Mouse (Mus musculus) intestine, postnatal 0 days (tissue): ENCODE measurements around the gene Cdk5r2. TPM values are rescaled to one million over a fixed set of nuclear protein-coding genes. Genes with fewer than 3 reads are reported as not detected.

Experiments
- ATAC-seq: fragments of 200-750 bp; cut with Nextera tagmentation; 2 replicates; pipeline ENCODE4 v1.8.0; 2017; ENCODE audit warnings: mild to moderate bottlenecking, moderate TSS enrichment, moderate library complexity
- H3K27ac ChIP-seq: fragments of 300-500 bp; sonication (generic); 2 replicates; pipeline ENCODE4 v1.5.1; 2014; ENCODE audit warnings: mild to moderate bottlenecking, low read depth, low read length, moderate library complexity
- H3K27me3 ChIP-seq: fragments of 300-500 bp; sonication (generic); replicated peaks from 2 replicates; pipeline ENCODE4 v1.6.1; 2014; ENCODE audit warnings: low read length, mixed read lengths; ENCODE audit not compliant: control insufficient read depth, insufficient read depth
- H3K36me3 ChIP-seq: fragments of 300-500 bp; sonication (generic); 2 replicates; pipeline ENCODE4 v1.6.1; 2014; ENCODE audit warnings: mild to moderate bottlenecking, moderate library complexity; ENCODE audit not compliant: control insufficient read depth, insufficient read depth
- H3K4me1 ChIP-seq: fragments of 300-500 bp; sonication (generic); replicated peaks from 2 replicates; pipeline ENCODE4 v1.6.1; 2014; ENCODE audit warnings: antibody characterized with exemption, low read length, mixed read lengths; ENCODE audit not compliant: control insufficient read depth, insufficient read depth
- H3K4me2 ChIP-seq: fragments of 300-500 bp; sonication (generic); replicated peaks from 2 replicates; pipeline ENCODE4 v1.6.1; 2014; ENCODE audit warnings: low read depth, mild to moderate bottlenecking, moderate library complexity
- H3K4me3 ChIP-seq: fragments of 300-500 bp; sonication (generic); 2 replicates; pipeline ENCODE4 v1.5.1; 2014; ENCODE audit warnings: low read depth, low read length
- H3K9ac ChIP-seq: fragments of 300-500 bp; sonication (generic); 2 replicates; pipeline ENCODE4 v1.6.1; 2014; ENCODE audit warnings: mild to moderate bottlenecking, low read depth, low read length
- H3K9me3 ChIP-seq: fragments of 300-500 bp; sonication (generic); 2 replicates; pipeline ENCODE4 v1.6.1; 2016; ENCODE audit warnings: mixed run types; ENCODE audit not compliant: control insufficient read depth
- CTCF ChIP-seq: sonication (generic); IDR thresholded peaks from 2 replicates; pipeline ENCODE4 v1.5.1; 2016; ENCODE audit warnings: low read depth, mild to moderate bottlenecking, control low read depth, antibody characterized with exemption, moderate library complexity
- WGBS: fragments of 180-500 bp; shearing (Covaris S2); extraction: QIAGEN DNeasy Blood & Tissue Kit; methylation state at CpG from one replicate; pipeline ENCODE4 v1.1.7; 2014; 5-methylcytosine and 5-hydroxymethylcytosine counted together
- polyA plus RNA-seq: library from polyadenylated mRNA; unstranded; fragments of >200 nt; fragmentation: Nextera tagmentation; extraction: Ambion mirVana; gene quantifications from 2 replicates; pipeline ENCODE4 v1.2.1, GENCODE M21; 2015

The Cdk5r2 gene
- polyA plus RNA-seq, 1 experiment from 2014 or later, result 0.29 TPM

DNA sequence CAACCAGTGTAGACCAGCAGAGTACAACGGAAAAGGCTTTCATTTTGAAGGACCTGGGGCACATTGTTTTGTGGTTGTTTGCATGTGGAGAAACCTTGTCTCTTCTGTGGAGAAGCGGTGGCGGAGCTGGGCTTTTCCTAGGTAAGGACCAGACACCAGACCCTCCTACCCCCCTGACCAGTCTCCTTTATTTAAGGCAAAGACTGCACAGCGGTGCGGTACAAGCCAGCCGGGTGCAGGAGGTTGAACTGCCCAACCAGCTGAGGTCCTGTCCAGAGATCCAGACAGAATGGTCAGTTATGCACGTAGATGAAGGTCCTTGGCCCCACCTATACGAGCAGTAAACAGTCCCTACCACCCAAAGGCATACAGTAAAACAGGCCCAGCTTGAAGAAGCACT is 28.1 kb downstream of the Cdk5r2 start:
- no peaks in the 10 kb centered on the region for H3K36me3 ChIP-seq
- peak overlapping the region; percentile 37 for H3K4me3 ChIP-seq
- 8% methylated on average over 8 of the region's 8 CpGs for WGBS
- TF ChIP-seq CTCF, result no peak
- no peak for ATAC-seq
- peak overlapping the region; percentile 61; the same call in 1 of the 2 replicates for H3K4me2 ChIP-seq
- peaks cover 74% of the 10 kb centered on the region for H3K27me3 ChIP-seq
- H3K27ac ChIP-seq, result no peak overlapping the region
- H3K4me1 ChIP-seq, result no peaks in the 10 kb centered on the region
- no peaks in the 10 kb centered on the region for H3K9me3 ChIP-seq
- H3K9ac ChIP-seq, result no peak overlapping the region

DNA sequence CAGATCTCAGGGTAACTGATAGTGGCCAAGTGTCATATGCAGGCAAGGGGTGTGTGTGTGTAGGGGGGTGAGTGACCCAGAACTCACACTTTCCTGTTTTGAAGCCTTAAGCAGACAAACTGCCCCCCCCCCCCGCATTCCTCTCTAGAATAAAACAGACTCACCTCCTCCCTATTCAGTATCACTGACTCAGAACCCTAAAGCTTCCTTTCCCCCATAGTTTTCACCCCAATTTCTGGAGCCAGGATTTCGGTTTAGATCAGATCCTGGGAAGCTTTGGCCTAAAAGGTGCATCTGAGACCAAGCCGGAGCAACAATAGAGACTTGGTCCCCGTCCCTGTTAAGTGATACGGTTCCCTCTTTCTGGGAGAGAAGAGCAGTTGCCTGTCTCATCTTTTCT is 28.7 kb downstream of the Cdk5r2 start:
- no peak overlapping the region for H3K4me3 ChIP-seq
- 12% methylated on average over 5 of the region's 5 CpGs for WGBS
- H3K4me2 ChIP-seq, result no peak overlapping the region
- TF ChIP-seq CTCF, result no peak
- no peaks in the 10 kb centered on the region for H3K36me3 ChIP-seq
- H3K27ac ChIP-seq, result no peak overlapping the region
- no peak for ATAC-seq
- H3K27me3 ChIP-seq, result peaks cover 80% of the 10 kb centered on the region
- no peak overlapping the region for H3K9ac ChIP-seq
- no peaks in the 10 kb centered on the region for H3K9me3 ChIP-seq
- H3K4me1 ChIP-seq, result no peaks in the 10 kb centered on the region

DNA sequence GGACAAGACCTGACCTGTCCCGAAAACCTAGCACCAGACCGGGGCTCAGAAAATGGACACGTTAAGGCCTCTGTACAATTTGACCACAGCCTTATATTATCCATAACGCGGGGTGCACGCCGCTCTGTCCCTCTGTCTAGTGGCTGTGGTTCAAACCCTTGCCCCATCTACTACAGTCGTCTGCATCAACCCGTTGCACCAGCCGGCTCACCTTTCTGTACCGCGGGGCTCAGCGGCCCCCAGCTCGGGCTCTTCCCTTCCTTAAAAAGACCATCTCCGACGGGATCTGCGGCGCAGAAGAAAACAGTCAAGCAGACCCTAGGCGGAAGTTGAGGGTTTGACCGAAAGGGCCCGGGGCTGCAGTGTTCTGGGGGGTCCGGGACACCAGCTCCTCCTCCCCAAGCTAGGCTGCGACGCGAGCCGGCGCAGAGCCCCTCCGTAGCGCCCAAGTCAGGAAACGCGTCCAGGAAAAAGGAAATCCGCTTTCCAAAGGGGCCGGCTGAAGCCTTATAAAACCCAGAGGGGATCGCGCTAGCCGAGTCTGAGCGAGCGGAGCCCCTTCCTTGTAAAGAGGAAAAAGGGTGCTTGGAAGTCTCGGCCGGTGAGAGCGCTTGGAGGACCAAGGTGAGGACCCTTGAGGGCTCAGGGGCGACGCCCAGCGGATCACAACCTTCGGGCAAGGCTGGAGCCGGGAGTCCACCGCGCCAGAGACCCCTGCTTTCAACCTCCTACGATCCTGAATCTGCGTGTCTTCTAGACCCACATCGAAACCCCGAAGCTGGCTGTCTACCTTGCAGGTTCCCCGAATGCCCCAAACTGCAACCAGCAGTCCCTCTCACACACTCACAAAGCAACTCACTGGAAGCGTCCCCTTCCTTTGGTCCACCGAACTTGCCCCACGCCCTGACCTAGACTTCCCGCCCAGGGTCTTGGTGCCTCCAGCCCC is 29.7 kb downstream of the Cdk5r2 start:
- Histone ChIP-seq H3K9ac (no peak overlapping the region), H3K9me3 (no peaks in the 10 kb centered on the region), H3K4me1 (no peaks in the 10 kb centered on the region), H3K27me3 (peaks cover 79% of the 10 kb centered on the region), H3K4me3 (peak overlapping the region; percentile 17), H3K4me2 (peak overlapping the region; percentile 41), H3K36me3 (no peaks in the 10 kb centered on the region), H3K27ac (no peak overlapping the region)
- ATAC-seq, result no peak
- WGBS, result 1% methylated on average over 54 of the region's 57 CpGs
- no peak for TF ChIP-seq CTCF

DNA sequence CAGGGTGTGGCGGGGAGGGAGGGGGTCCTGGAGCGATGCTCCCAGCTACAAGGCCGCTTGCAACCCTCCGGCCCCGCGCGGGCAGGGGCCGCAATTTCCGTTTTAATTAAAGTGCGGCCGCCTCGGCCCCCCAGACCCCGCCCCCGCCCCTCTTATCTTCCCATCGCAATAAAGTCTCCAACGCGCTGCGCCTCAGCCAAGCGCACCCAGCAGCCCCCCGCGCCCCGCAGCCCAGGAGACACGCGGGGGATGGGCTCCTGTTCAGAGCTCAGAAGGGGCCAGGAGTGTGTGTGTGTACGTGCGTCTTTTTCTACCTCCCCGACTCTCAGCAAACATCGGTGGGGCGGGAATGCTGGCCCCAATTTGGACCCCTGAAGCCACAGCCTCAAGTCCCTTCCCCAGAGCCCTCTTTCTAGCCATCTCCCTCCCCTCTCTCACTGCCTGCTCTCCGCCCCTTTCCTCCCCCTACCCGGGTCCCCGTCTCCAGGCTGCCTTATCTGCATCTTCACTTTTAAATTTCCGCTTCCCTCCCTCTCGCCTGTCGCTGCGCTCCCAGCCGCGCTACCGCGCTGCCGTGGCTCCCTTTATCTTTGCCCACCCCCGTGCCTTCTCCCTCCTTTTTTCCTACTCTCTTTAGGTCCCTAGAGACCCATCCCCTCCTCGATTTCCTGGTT is 30.8 kb downstream of the Cdk5r2 start, which contains the start of gene Fev:
Gene Fev (minus strand): TSS at position 51 of the 674 bp plus-strand sequence.
- Histone ChIP-seq H3K9me3 (no peaks in the 10 kb centered on the region), H3K4me1 (no peaks in the 10 kb centered on the region), H3K27ac (no peak within 1 kb of the TSS), H3K27me3 (peaks cover 88% of the 10 kb centered on the region), H3K4me3 (peak within 1 kb of the TSS; percentile 17), H3K36me3 (no peaks in the 10 kb centered on the region), H3K4me2 (peak within 1 kb of the TSS; percentile 41), H3K9ac (no peak within 1 kb of the TSS)
- TF ChIP-seq CTCF, result no peak
- ATAC-seq, result no peak
- WGBS, result 1% methylated on average over 43 of the region's 43 CpGs

DNA sequence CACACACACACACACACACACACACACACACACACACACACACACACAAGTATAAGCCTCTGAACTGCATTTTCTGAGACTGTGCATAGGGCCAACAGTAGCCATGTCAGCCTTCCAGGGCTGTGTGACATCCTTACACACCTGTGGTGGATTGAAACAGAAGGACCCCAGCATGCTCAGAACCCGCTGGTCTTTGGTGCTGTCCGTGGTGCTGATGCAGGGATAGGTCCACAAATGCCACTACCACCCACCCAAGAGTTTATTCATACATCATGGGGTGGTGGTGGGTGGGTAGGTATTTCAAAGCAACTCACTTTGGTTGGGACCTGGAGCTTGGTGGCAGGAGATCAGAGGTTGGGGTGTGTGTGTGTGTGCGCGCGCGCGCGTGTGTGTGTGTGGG is 36.8 kb downstream of the Cdk5r2 start:
- H3K4me3 ChIP-seq, result no peak overlapping the region
- WGBS, result 0% methylated on average over 3 of the region's 8 CpGs
- no peaks in the 10 kb centered on the region for H3K36me3 ChIP-seq
- H3K4me1 ChIP-seq, result no peaks in the 10 kb centered on the region
- peaks cover 72% of the 10 kb centered on the region for H3K27me3 ChIP-seq
- no peak overlapping the region for H3K9ac ChIP-seq
- no peak for ATAC-seq
- H3K27ac ChIP-seq, result no peak overlapping the region
- TF ChIP-seq CTCF, result no peak
- H3K9me3 ChIP-seq, result no peaks in the 10 kb centered on the region
- no peak overlapping the region for H3K4me2 ChIP-seq
